Mouse (Mus musculus): ENCODE results near the gene Olfr1305. TPM values are rescaled to one million over a fixed set of nuclear protein-coding genes. Genes with fewer than 3 reads are reported as not detected.

The Olfr1305 gene
- polyA plus RNA-seq (2014; fragmentation: Illumina TruSeq; extraction: RNeasy Lipid Tissue Mini Kit (QIAGEN cat#74804); ENCODE audit: low read depth, low replicate concordance): not detected

GRCm38 (mm10) chr2:111877049-111877448 is at the start of gene Olfr1305:
TSS of gene Olfr1305 (minus strand) at chr2:111877149.

DNA sequence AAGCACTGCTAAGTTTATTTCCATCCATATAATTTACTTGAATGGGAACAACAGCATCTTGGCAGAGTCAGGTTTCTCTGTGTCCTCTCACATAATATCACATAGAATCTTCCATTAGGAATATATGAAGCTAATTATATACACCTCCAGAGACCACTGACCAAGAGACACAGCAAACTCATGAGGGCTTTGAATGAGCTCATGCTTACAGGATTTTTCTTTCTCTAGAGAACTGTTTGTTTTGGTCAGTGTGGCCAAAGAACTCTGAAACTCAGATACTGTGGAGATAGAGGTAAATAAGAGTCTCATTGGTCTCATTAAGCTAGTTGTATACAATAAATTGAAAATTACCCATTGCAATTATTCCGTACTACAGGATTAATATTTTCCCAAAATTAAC is 39.2 kb upstream of the Olfr1305 start, which contains the start of gene Olfr1306:
Gene Olfr1306 (minus strand): TSS at position 101 of the 400 bp plus-strand sequence.

GRCm38 (mm10) chr2:111820240-111820639 is 56.7 kb downstream of the Olfr1305 start, which contains the start of gene Olfr1303:
TSS of gene Olfr1303 (minus strand) at chr2:111820340.

Other genes with a start within 250 kb of the Olfr1305 start
- not detected for gene Olfr1298, start 227.9 kb downstream of the Olfr1305 start, polyA plus RNA-seq (2014; fragmentation: Illumina TruSeq; extraction: RNeasy Lipid Tissue Mini Kit (QIAGEN cat#74804); ENCODE audit: low read depth, low replicate concordance)
- not detected for gene Olfr1299, start 215.7 kb downstream of the Olfr1305 start, polyA plus RNA-seq (2014; fragmentation: Illumina TruSeq; extraction: RNeasy Lipid Tissue Mini Kit (QIAGEN cat#74804); ENCODE audit: low read depth, low replicate concordance)
- gene Olfr1301, start 126.1 kb downstream of the Olfr1305 start, polyA plus RNA-seq (2014; fragmentation: Illumina TruSeq; extraction: RNeasy Lipid Tissue Mini Kit (QIAGEN cat#74804); ENCODE audit: low read depth, low replicate concordance): not detected
- gene Olfr1302, start 99.7 kb downstream of the Olfr1305 start, polyA plus RNA-seq (2014; fragmentation: Illumina TruSeq; extraction: RNeasy Lipid Tissue Mini Kit (QIAGEN cat#74804); ENCODE audit: low read depth, low replicate concordance): not detected
- not detected for gene Olfr1303, start 56.8 kb downstream of the Olfr1305 start, polyA plus RNA-seq (2014; fragmentation: Illumina TruSeq; extraction: RNeasy Lipid Tissue Mini Kit (QIAGEN cat#74804); ENCODE audit: low read depth, low replicate concordance)
- not detected for gene Olfr1306, start 39.1 kb upstream of the Olfr1305 start, polyA plus RNA-seq (2014; fragmentation: Illumina TruSeq; extraction: RNeasy Lipid Tissue Mini Kit (QIAGEN cat#74804); ENCODE audit: low read depth, low replicate concordance)
- not detected for gene Olfr1307, start 72.3 kb upstream of the Olfr1305 start, polyA plus RNA-seq (2014; fragmentation: Illumina TruSeq; extraction: RNeasy Lipid Tissue Mini Kit (QIAGEN cat#74804); ENCODE audit: low read depth, low replicate concordance)
- not detected for gene Olfr1308, start 87.8 kb upstream of the Olfr1305 start, polyA plus RNA-seq (2014; fragmentation: Illumina TruSeq; extraction: RNeasy Lipid Tissue Mini Kit (QIAGEN cat#74804); ENCODE audit: low read depth, low replicate concordance)
- not detected for gene Olfr1309, start 113.1 kb upstream of the Olfr1305 start, polyA plus RNA-seq (2014; fragmentation: Illumina TruSeq; extraction: RNeasy Lipid Tissue Mini Kit (QIAGEN cat#74804); ENCODE audit: low read depth, low replicate concordance)
- not detected for gene Olfr1310, start 135.6 kb upstream of the Olfr1305 start, polyA plus RNA-seq (2014; fragmentation: Illumina TruSeq; extraction: RNeasy Lipid Tissue Mini Kit (QIAGEN cat#74804); ENCODE audit: low read depth, low replicate concordance)
- gene Olfr1311, start 147.3 kb upstream of the Olfr1305 start, polyA plus RNA-seq (2014; fragmentation: Illumina TruSeq; extraction: RNeasy Lipid Tissue Mini Kit (QIAGEN cat#74804); ENCODE audit: low read depth, low replicate concordance): not detected
- gene Olfr1312, start 173.1 kb upstream of the Olfr1305 start, polyA plus RNA-seq (2014; fragmentation: Illumina TruSeq; extraction: RNeasy Lipid Tissue Mini Kit (QIAGEN cat#74804); ENCODE audit: low read depth, low replicate concordance): not detected
- not detected for gene Olfr1313, start 200.7 kb upstream of the Olfr1305 start, polyA plus RNA-seq (2014; fragmentation: Illumina TruSeq; extraction: RNeasy Lipid Tissue Mini Kit (QIAGEN cat#74804); ENCODE audit: low read depth, low replicate concordance)
- gene Olfr1314, start 219.6 kb upstream of the Olfr1305 start, polyA plus RNA-seq (2014; fragmentation: Illumina TruSeq; extraction: RNeasy Lipid Tissue Mini Kit (QIAGEN cat#74804); ENCODE audit: low read depth, low replicate concordance): not detected
- not detected for gene Olfr1315-ps1, start 238.3 kb upstream of the Olfr1305 start, polyA plus RNA-seq (2014; fragmentation: Illumina TruSeq; extraction: RNeasy Lipid Tissue Mini Kit (QIAGEN cat#74804); ENCODE audit: low read depth, low replicate concordance)